Mouse (Mus musculus): Measurements from ENCODE around the gene Alg14.

The Alg14 gene

GRCm38 (mm10) chr3:121411450-121411849 lies 119.9 kb downstream of the Alg14 start:
- DNase-seq (ENCODE audit: low spot score): no peak
